Mouse (Mus musculus) spleen, adult 10 weeks (tissue): Measurements from ENCODE around the gene Odf3b. TPM values are rescaled to one million over a fixed set of nuclear protein-coding genes. Genes with fewer than 3 reads are reported as not detected.

Experiments used
- polyA plus RNA-seq: library from polyadenylated mRNA; stranded (reverse); fragments of 350-450 nt; fragmentation: Illumina TruSeq; extraction: RNeasy Lipid Tissue Mini Kit (QIAGEN cat#74804); gene quantifications from one replicate; pipeline ENCODE4 v1.2.3, GENCODE M21; 2015; ENCODE audit warnings: low replicate concordance; ENCODE audit not compliant: insufficient read depth

Gene Odf3b
- polyA plus RNA-seq = not detected

DNA sequence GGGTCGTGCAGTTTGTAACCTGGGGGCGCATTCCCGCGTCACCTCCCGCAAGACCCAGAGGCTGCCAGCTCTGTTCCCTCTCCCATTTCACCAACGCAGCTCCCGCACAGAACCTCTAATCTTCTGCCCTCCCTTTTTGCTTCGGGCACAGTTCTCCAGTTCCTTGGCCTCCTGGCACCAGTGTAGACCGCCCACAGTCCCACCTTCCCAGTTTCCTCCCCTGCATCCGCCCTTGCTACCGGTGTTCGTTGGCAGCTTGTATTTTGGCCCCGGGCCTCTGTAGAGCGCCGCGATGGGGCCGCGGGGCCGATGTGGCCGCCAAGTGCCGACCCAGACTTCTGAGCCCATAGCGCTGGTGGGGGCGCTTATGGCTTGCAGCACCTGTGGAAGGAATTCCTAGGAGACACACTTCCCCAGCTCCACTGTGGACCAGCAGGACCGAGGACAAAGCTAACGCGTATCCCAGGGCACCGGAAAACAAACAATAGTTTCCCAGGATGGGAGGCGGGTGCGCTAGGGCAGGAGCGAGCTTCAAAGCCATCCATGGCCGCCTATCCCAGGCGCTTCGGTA lies at the start of gene Odf3b:
Gene Odf3b (minus strand): TSS at position 452 of the 571 bp plus-strand sequence.

GRCm38 (mm10) chr15:89425711-89426121 lies 46.6 kb upstream of the Odf3b start, which contains the start of gene Cpt1b:
Cpt1b (minus strand) TSS chr15:89425863.

DNA sequence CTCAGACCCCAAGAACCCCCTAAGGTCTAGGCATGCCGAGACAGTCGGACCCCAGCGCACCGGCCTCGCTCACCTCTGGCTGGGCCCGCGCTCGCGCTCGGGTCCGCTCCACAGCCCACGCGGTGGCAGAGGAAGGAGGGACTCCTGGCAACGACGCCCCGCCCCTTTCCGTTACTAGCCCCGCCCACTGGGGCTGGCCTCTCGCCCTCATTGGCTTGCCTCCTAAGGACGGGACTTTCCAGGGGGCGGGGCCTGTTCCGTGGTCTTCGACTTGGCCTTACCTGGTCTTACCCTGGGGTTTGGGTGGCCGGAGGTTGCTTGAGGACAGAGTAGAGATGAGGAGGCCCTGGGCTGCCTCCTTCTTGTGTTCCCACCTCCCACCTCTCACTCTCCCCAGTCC lies 31.0 kb upstream of the Odf3b start, which contains the start of gene Syce3:
Gene Syce3 (minus strand): TSS at position 386 of the 400 bp plus-strand sequence.

GRCm38 (mm10) chr15:89384617-89385016 lies 5.5 kb upstream of the Odf3b start, which contains the start of gene Klhdc7b:
Klhdc7b (plus strand) TSS chr15:89384917.

GRCm38 (mm10) chr15:89376957-89377356 lies 2.1 kb downstream of the Odf3b start, which contains the start of gene Tymp:
Tymp (minus strand) TSS chr15:89377039.

GRCm38 (mm10) chr15:89373762-89374248 lies 5.3 kb downstream of the Odf3b start, which contains the start of gene Sco2:
Sco2 (minus strand) TSS chr15:89373846.

GRCm38 (mm10) chr15:89355241-89356187 lies 23.6 kb downstream of the Odf3b start, which contains the start of the genes Lmf2 and Ncaph2:
Lmf2 (minus strand) TSS chr15:89355659.
Ncaph2 (plus strand) TSS chr15:89355719.

GRCm38 (mm10) chr15:89334271-89334670 lies 44.8 kb downstream of the Odf3b start, which contains the start of gene Miox:
Miox (plus strand) TSS chr15:89334398.

Other genes starting within 250 kb of the Odf3b start
- 12.4 TPM for gene Mapk12, start 238.6 kb downstream of the Odf3b start, polyA plus RNA-seq
- gene Mapk11, start 229.7 kb downstream of the Odf3b start, polyA plus RNA-seq = 35.3 TPM
- gene Plxnb2, start 198.5 kb downstream of the Odf3b start, polyA plus RNA-seq = 25.2 TPM
- 10.5 TPM for gene Dennd6b, start 182.8 kb downstream of the Odf3b start, polyA plus RNA-seq
- 33.9 TPM for gene Ppp6r2, start 167.7 kb downstream of the Odf3b start, polyA plus RNA-seq
- 77.3 TPM for gene Sbf1, start 64.0 kb downstream of the Odf3b start, polyA plus RNA-seq
- gene Adm2, start 56.6 kb downstream of the Odf3b start, polyA plus RNA-seq = 0.61 TPM
- not detected for gene Miox, start 44.9 kb downstream of the Odf3b start, polyA plus RNA-seq
- gene Lmf2, start 23.6 kb downstream of the Odf3b start, polyA plus RNA-seq = 12.4 TPM
- gene Ncaph2, start 23.6 kb downstream of the Odf3b start, polyA plus RNA-seq = 70.9 TPM
- gene Sco2, start 5.4 kb downstream of the Odf3b start, polyA plus RNA-seq = 4.4 TPM
- not detected for gene Tymp, start 2.2 kb downstream of the Odf3b start, polyA plus RNA-seq
- not detected for gene Klhdc7b, start 5.6 kb upstream of the Odf3b start, polyA plus RNA-seq
- not detected for gene Syce3, start 31.2 kb upstream of the Odf3b start, polyA plus RNA-seq
- 2.7 TPM for gene Cpt1b, start 46.6 kb upstream of the Odf3b start, polyA plus RNA-seq
- gene C730034F03Rik, start 50.3 kb upstream of the Odf3b start, polyA plus RNA-seq = 4.1 TPM
- not detected for gene Gm44502, start 50.4 kb upstream of the Odf3b start, polyA plus RNA-seq
- 127 TPM for gene Chkb, start 50.6 kb upstream of the Odf3b start, polyA plus RNA-seq
- not detected for gene Mapk8ip2, start 74.6 kb upstream of the Odf3b start, polyA plus RNA-seq
- 12.4 TPM for gene Arsa, start 98.1 kb upstream of the Odf3b start, polyA plus RNA-seq
- 8.1 TPM for gene Shank3, start 120.3 kb upstream of the Odf3b start, polyA plus RNA-seq
- gene Acr, start 189.0 kb upstream of the Odf3b start, polyA plus RNA-seq = 0.35 TPM
- gene Rabl2, start 212.6 kb upstream of the Odf3b start, polyA plus RNA-seq = 6.2 TPM